Mouse (Mus musculus) cerebellum, adult 8-10 months (tissue): ENCODE data around the gene Olfr20.
"Not testable (repeated sequence)": the region's sequence is repeated elsewhere in the genome, so short reads cannot be mapped to it uniquely, and the experiment has no call there.

Experiments
- DNase-seq: peaks from one replicate; pipeline ENCODE4 v3.0.0; 2022

Olfr20 gene

DNA sequence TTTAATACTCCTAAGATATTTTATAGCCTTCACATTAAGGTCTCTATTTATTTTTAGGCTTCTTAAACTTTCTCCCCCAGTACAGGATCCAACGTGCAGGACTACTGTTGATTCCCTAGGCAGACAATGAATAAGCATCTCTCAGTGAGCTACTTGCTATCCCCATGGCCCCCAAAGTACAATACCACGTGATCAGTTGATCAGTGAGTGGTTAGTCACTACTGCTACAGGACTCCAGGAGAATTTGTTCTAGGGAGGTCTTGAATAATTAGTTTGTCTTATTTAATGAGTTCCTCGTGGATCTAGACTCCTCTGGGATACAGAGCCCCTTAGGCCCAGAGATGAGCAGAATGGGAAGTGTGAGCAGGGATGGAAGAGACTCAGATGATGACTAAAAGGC lies at the start of gene Olfr20:
Gene Olfr20 (plus strand): TSS at position 301 of the 400 bp plus-strand sequence.
- DNase-seq: no peak

DNA sequence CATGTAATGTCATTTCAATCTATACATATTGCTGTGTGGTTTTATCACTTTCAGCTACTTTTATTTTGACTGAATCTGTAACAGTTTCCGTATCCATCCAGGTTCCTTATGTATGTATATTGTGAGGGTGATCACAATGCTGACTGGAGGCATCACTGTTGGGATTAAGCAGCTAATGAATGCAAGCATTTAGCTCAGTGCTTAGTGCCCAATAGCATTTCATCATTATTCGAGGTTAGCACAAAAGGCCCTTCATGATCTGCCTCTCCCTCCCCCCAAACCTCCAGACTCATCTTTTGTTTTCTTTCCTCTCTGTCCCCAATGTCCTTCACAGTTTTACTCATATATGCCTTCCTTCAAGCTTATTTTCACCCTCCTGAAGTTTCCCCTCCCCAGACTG lies 47.5 kb upstream of the Olfr20 start:
- DNase-seq: no peak

DNA sequence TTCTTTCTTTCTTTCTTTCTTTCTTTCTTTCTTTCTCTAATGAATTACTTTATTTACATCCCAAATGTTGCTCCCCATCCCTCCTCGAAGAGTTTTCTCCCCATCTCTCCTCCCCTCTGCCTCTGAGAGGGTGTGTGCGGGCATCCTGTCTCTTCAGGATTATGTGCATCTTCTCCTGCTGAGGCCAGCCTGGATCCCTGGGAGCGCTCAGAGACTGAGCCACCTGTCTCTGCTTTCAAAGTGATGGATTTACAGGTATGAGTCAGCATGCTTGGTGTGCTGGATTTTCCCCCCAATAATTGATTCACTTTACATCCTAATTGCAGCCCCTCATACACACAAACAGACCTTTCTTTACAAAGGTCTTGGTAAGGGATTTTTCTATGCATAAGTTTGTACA lies 34.6 kb upstream of the Olfr20 start:
- DNase-seq: no peak

DNA sequence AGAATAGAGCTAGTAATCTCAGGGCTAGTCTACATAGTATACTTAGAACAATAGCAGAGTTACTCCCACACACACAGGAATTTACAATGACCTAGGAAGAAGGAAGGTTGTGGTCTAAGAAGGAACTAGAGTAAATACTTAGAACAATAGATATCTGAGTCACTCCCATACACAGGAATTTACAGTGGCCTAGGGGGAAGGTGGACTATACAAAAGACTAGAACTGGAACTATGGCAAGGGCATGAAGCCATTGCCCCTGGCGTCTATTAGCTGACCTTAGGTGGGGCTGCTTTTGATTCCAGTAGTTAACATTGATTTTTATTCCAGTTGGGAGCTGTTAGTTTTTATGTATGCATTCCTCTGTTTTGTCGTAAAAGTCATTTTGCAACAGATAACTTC lies 32.0 kb upstream of the Olfr20 start:
- not testable (repeated sequence) for DNase-seq

DNA sequence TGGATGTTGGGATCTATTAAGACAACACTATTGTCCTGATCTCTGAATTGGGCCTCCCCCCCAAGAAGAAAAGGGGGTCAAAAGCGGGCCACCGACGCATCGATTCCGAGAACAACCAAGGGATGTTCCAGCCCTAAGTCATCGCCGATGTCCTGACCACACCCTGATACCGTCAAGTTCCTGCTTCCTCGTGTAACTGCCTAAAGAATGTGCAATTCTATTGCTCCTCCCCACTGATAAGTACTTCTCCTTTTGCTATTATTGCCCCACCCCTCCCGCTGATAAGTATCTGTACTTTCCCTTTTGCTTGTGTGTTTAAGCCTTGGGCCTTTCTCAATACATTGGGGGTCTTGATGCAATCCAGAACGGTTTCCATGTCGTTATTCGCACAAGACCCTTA lies 29.5 kb upstream of the Olfr20 start:
- DNase-seq: not testable (repeated sequence)

DNA sequence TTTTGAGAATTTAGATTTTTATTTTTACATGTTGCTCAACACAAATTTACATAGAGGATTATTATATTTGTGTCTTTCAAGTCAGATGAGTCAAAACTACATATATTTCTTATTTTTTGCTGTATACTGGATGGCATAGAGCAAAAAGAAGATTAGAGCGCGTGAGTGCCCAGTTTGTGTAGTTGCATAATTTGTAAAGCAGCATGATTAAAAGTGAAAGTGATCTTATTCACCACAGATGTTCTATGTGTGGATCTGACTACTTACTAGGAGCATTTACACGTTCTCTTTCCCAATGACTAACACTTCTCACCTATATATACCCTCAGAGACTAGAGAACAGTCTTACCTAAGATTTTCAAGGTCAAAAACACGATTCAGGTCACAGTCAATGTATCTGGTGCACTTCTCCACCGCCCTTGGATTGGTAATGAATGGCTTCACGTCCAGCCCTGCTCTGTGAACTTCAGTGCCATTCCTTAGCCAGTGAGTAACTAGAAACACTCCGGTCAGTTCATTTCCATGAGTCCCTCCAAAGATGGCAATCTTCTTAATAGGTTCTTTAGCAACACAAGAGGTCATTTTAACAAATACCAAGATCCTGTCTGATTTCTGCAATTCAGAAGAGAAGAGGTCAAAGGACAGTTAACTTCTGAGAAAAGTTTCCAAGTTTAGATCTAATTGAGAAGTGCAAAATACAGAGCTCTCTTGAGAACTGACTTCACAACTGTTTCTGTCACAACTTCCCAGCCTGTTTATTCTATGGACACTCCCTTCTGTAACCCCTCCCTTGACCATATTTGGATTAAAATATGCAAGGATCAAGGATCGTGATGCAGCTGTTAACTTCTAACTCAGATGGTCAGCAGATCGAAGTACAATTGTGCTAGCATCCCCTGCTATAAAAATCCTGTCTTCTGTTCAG lies 26.4 kb upstream of the Olfr20 start:
- no peak for DNase-seq

DNA sequence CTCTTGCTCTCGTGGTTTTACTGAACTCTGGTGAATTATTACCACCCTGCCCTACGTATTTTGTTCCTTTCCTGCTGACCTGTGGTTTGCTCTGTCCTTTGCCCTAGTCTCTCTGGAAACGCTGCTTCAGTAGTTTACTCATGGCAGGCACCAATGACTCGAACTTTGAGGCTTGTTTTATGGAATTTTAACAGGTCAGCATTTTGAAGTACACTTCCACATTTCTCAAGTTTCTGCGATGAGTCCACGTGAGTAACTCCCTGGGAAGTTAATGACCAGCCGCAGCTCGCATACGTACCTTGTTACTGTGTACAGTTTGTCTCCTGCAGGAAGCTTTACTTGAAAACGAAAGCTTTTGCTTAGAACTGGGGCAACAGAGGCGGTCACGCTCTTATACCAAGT lies 24.1 kb upstream of the Olfr20 start:
- DNase-seq: no peak

DNA sequence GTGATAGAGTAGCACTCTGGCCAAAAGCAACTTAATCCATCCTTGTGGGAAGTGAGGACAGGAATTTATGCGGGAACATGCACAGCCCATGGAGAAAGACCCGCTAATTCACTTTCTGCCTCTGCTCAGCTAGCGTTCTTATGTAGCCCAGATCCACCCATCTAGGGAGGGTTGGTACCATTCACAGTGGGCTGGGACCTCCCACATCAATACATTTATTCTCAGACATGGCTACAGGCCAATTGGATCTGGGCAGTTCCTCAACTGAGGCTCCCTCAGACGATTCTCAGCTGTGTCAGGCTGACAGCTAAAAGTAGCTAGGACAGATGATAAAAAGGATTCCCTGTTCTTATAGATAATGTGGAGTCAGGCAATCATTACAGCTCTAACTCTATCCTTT lies 23.2 kb upstream of the Olfr20 start:
- no peak for DNase-seq

DNA sequence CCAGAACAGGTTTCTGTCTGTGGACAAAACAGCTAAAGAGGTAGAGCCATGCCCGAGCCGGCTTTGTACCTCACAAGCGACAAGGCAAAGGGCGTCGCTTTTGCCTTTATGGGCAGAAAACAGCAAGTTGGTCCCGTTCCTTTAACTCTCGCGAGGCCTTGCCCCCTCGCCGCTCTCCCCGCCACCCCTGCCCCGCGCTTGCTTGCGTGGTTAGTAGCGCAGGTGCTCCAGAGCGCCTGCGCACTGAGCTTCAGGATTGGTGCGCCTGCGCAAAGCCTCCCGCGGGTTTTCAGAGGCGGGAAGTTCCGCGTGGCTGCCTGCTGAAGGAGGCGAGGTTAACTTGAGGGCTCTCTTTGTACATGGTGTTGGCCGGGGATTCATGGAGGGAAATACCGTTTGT lies 21.1 kb upstream of the Olfr20 start, which contains the start of the genes Aspa, Gm49340 and Spata22:
Gene Aspa (minus strand): TSS at position 155 of the 400 bp plus-strand sequence.
Gene Gm49340 (plus strand): TSS at position 300 of the 400 bp plus-strand sequence.
Gene Spata22 (plus strand): TSS at position 300 of the 400 bp plus-strand sequence.
- no peak for DNase-seq

DNA sequence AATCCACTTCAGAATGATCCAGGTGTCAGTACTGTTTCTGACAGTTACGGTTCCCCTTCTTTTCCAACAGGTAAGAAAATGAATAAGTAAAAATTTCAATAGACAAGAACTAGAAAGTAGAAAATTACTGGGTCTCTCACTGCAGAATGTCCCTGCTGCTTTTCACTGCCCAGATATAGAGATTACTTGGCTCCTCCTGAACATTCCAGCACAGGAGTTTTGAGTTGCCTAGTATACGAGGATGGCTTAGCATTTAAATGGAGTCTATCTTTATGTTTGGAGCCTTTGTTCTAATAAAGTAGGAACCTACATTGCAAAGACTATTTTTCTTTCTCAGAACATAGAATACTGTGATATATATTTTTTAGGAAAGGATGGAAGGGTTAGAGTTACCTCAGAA lies 17.2 kb upstream of the Olfr20 start:
- DNase-seq: no peak

DNA sequence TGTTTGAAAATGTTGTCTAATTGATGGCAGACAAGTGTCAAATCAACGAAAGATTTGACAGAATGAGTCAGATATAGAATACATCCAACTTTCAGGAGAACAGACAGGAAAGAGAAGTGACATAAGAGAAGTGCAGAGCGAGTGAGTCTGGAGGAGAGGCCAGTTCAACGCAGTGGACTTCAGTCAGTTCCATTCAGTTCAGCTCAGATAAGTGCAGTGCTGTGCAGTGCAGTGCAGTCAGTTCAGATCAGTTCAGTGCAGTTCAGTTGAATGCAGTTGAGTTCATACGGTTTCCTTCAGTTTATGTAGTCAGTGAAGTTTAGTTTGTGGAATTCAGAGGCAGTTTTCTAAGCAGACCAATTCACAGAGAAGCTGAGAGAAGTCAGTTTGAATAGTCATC lies 13.7 kb upstream of the Olfr20 start:
- no peak for DNase-seq

DNA sequence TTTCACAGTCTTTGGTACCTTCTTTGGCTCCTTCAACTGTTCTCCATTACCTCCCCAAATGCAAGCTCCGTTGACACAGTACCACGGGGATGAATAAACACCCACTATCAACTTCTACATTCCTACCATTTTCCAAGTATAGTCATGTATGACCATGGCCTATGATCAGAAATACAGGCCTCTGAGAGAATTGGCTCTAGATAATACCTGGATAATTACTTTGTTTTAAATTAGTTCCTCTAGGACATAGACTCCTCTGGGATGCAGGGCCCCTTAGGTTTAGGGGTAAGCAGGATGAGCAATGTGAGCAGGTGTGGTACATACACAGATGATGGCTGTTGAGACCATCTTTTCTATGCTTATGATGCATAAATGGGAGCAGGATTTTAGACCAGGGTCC lies 20.4 kb downstream of the Olfr20 start, which contains the start of gene Olfr376:
Gene Olfr376 (plus strand): TSS at position 301 of the 400 bp plus-strand sequence.
- no peak for DNase-seq

DNA sequence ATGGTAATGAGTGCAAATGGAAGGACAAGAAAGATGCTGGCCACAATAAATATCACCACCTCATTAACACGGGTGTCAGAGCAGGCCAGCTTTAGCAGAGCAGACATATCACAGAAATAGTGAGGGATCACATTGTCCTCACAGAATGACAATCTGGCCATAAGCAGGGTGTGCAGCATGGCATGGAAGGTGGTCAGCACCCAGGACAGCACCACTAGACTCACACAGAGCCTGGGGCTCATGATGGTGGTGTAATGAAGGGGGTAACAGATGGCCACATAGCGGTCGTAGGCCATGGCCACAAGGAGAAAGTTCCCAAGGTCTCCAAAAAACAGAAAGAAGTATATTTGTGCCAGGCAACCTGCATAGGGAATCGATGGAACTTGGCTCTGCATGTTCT lies 44.8 kb downstream of the Olfr20 start:
- no peak for DNase-seq

DNA sequence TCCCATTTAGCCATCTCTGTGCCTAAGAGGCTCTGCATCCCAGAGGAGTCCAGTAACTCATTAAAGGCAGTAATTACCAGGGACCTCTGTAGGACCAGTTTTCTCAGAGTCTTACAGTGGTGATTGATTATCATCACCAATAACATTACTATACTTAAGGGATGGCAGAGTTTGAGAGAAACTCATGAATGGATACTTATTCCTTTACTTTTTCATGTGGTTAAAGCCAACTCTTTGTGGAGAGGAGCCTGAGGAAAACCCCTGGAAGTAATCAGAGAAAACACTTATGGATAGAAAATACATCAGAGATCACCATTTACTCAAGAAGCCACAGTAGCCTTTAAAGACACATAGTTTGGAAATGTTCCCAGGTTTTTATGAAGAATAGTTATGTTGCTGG lies 48.9 kb downstream of the Olfr20 start, which contains the start of gene Olfr1:
Gene Olfr1 (minus strand): TSS at position 101 of the 400 bp plus-strand sequence.
- DNase-seq: no peak
